Mouse (Mus musculus): ENCODE measurements around the gene Ankib1.
A peak's percentile ranks its signal among the peaks of the same experiment; 100 is the strongest.

Ankib1 gene

DNA sequence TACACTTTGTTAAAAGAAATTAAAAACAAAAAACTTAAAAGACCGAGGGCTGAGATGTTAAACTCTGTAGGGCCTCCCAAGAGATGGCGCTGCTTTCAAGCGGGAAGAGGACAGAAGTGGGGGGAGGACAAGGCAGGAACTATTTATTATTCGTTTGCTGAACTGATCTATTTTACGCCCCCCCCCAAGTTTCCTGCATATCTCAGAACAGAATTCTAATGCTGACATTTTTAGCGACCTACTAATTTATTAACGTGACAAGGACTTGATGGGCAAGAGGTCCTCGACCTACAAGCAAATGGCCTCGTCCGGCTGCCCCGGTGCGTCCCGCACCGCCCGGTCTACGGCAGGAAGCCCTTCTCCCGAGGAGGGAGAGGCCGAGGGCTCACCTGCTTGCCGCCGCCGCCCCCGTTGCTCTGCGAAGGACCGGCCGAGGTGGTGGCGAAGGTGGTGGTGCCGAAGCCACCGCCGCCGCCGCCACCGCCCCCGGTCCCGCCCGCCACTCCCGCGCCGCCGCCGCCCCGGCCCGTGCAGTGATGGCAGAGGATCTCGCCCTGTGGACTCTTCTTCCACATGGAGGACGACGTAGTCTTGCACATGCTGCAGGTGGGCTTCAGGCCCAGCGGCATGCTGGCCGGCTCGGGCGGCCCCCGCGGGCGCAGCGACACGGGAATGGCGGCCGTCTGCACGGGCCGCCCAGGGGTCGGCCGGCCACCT lies 155.6 kb downstream of the Ankib1 start:
- peak; percentile 57 for DNase-seq (ENCODE audit: low spot score)

DNA sequence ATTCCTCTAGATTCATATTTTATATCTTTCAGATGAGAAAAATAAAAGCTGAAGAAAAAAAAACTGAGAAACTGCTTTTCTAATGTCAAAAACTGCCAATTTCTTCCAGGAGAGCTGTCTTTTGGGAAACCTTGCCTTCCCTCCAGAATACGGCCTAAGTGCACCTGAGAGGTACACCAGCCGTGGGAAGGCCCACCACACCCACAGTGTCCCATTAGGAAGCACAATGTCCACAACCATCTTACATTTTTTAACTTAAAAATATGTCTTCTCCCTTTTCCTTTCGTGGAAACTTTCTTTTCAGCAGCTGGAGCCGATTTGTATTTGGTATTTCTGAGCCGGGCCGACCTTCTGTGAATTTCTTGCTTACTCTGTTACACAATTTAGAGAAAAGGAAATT lies 156.2 kb downstream of the Ankib1 start:
- DNase-seq (ENCODE audit: low spot score) = no peak

DNA sequence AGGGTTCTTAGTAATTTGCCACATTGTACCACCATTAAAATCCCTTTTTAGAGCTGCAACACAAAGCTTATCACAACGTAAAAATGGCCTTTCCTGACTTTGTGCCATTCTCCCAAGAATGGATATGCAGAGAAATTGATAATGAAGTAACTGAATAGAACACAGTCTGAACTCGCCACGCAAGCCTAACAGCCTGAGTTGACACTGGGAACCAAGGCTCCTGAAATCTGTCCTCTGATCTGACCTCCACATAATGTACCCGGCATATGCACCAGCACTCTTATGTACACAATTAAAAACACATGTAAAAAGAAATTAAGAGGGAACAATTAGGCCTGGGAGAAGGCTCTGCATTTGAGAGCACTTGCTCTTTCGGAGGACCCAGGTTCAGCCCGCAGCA lies 157.4 kb downstream of the Ankib1 start:
- no peak for DNase-seq (ENCODE audit: low spot score)

DNA sequence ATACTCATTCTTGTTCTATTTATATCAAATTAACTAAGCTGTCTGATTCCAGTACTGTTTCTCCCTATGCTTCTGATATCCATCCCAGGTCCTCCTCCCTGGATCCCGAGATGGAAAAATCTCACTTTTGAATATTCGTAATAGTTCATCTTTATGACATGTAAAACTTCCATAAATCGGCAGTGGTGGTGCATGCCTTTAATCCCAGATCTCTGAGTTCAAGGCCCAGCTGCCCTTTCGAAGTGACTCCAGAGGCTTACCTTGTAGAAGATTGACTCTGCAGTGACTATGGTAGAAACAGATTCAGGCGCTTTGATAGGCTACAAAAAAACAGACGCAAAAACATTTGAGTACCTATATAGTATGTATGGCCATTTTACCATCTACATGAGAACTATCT lies 158.1 kb downstream of the Ankib1 start:
- no peak for DNase-seq (ENCODE audit: low spot score)

Data from T-cell, adult 2 months (primary cell).